Mouse (Mus musculus) urinary bladder, adult 18-20 months (tissue): ENCODE measurements around the gene D5Ertd579e.

Experiments used
- DNase-seq, 2 experiments: peaks; one replicate each; pipeline ENCODE4 v3.0.0; 2022; ENCODE audit warnings: low spot score in 2 of 2, mixed read lengths in 2 of 2

D5Ertd579e gene

DNA sequence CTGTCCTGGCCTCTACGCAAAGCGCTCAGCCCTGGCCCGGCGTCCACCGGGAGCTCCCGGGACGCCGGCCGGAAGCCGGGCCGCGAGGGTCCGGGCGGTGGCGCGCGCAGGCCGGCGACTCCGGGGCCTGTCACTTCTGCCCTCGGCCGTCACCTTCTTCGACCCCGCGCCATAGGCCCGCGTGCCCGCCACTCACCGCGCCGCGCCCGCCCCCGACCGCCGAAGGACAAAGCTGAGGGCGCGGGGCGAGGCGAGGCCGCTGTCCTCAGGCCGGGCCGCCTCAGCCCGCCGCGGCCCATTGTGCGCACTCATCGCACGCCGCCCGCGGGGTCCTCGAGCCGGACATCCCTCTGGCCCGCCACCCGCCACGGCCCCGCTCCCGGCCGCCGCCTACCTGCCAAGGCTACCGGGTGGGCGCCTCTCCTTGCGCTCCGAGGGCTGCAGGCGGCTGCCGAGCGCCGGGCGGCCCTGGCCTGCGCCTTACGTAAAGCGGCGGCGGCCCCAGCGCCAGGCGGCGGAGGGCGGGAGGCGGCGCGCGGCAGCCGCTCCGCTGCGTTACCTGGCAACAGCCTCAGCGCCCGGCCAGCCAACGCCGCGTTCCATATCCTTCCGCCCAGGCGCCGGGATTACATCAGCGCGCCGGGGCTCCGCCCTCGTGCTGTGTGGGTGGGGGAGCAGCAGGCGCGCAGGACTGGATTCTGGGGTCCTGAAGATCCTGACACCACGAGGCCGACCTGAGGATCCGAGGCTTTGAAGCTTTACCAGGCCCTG is at the start of gene D5Ertd579e:
D5Ertd579e (minus strand) TSS at position 564 of the 771 bp plus-strand sequence.
- DNase-seq: peak; percentile 89 to 90

DNA sequence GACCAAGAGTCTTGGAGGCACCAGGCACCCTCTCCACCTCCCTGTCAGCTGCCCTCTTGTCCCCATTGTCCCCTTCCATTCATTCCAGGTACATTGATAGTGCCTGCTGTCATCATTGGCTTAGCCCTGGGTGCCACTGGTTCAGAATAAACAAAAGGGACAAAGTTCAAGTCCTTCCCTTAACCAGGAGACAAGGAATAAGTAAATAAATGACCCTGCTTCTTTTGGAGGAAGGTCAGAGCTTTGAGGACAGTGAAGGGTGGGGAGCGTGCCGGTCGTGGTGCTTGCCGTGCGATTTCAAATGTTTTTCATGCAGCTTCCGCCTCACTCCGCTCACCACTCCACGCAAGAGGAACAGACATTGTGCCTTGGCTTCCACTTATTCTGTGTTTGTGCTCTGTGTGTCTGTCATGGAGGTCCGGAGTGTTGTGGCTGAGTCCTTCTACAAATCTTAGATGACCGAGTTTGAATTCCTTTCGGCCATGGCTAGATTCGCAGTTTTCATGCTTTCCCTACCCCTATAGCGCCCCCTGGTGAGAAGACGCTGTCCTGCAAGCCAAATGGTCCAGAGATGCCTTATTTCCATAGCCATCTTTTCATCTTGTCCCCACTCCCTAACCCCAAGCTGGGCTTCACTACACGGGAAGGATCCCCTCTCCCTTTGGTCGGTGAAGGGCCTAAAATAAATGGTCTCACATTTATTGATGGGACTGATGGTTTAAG is 46.5 kb upstream of the D5Ertd579e start:
- DNase-seq: peak; percentile 64 to 83

DNA sequence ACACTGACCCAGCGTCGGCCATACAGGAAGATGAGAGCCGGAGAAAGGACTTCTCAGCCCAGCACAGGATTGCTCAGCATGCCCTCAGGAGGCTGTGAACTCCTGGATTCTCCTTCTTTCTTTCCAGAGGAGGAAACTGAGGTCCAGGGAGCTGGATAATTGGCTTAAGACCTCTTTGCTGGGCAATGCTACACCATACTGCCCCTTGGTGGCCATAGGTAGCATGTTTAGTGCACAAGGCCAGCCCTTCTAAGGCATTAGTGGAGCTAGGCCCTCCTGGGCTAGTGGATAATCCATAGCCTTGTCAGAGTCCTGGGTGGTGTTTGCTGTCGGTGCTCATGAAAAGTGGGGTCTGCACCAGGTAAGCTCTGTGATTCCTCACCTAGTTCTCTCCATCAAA is 44.0 kb upstream of the D5Ertd579e start:
- DNase-seq: no peak

DNA sequence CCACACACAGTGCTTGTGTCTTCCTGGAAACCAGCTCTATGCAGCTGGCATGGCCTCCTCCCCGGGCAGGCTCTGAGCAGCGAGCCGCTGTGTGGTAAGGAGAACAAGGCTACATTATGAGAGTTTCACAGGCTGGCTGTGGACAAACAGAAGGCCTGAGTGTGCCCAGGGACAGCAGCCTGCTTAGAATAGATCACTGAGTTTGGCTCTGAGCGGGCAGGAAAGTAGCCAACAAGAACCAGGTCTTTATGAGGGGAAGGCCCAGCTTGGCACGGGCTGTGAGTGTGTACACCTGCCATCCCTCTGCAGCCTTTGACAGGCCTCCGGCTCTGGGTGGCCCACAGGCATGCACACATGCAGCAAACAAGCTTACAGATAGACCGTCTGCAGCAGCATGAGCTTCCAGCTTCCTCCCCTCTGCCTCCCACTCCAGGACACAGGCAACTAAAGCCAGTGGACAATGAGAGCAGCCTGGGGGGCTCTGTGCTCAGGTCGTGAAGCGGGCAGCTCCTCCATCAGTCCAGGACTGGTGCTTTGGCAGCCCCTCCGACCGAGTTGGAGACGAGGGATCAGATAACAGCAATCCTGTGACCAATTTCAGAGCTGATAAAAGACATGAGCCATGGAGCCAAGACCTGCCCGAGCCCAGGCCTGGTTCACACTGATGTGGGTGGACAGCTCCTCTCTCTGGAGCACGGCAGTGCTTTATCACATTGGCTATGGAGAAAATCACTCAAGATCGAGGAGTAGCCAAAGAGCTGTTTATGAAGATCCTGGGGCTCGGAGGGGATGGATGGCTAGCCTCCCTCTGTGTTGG is 43.2 kb upstream of the D5Ertd579e start:
- DNase-seq: no peak

DNA sequence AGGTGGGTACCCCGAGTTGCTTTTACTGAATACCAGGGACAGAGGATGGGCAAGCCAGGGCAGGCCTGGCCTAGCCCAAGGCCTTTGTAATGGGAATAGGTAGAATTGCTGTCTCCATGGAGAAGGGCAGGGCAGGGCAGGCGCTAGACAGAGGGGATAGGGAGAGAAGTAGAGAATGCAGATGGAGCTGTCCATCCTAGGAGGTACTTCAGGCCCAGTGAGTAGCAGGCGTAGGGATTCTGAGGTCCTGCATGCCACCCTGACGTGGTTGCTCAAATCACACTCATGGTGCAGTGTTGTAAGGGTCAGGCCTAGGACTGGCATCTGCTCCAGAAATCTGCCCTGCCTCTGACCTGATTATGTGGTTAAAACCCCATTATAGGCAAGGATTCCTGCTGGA is 41.9 kb upstream of the D5Ertd579e start:
- DNase-seq: no peak

DNA sequence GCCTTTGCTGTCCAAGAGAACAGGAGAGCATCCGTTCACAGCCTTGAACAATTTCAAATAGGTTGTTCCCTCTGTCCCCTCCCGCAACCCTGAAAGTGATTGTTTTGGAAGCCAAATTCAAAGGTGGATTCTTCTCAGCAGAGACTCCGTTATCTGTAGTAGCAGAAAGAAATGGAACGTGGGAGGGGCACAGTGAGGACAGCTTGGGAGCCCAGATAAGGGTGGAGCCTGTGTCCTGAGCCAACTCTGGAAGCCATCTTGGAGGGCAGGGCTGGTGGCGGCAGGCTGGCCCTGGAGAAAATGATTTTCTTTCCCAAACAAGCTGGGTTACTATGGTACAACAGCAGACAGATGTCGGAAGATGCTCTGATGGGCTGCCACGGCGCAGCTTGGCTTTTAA is 40.2 kb upstream of the D5Ertd579e start:
- no peak for DNase-seq

DNA sequence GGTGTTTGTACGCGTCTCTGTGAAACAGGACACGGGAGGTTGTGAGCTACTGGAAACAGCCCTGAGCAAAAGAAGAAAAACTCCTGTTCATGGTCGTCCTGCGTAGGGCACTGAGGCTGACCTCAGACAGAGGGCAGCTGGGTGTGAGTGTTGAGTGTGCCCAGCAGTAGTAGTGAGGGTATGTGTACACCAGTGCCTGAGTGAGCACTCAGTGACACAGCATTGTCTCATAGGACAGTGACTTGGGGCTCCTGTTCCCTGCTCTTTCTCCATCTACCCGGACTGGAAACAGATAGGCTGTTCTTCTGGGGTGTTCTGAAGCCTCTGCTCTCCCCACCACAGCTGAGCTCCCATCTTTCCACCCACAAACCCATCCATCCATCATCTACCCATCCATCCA is 39.3 kb upstream of the D5Ertd579e start:
- DNase-seq: no peak

DNA sequence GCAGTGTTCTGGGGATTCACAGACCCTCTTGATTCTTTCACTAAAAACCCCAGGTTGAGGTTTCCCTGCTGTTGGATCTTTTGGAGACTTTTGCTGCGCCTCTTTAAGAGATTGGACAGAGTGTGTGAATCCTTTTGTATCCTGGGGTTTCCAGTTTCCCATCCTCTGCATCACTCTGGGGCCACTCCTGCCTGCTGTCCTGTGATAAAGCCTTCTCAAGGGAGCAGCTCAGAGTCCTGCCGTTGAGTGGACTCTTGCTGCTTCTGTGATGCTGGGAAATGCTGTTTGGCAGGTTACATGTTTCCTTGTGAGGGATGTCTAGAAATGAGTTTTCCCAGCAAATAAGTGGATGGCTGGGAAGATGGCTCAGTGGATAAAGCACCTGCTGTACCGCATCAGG is 37.6 kb upstream of the D5Ertd579e start:
- DNase-seq: no peak

DNA sequence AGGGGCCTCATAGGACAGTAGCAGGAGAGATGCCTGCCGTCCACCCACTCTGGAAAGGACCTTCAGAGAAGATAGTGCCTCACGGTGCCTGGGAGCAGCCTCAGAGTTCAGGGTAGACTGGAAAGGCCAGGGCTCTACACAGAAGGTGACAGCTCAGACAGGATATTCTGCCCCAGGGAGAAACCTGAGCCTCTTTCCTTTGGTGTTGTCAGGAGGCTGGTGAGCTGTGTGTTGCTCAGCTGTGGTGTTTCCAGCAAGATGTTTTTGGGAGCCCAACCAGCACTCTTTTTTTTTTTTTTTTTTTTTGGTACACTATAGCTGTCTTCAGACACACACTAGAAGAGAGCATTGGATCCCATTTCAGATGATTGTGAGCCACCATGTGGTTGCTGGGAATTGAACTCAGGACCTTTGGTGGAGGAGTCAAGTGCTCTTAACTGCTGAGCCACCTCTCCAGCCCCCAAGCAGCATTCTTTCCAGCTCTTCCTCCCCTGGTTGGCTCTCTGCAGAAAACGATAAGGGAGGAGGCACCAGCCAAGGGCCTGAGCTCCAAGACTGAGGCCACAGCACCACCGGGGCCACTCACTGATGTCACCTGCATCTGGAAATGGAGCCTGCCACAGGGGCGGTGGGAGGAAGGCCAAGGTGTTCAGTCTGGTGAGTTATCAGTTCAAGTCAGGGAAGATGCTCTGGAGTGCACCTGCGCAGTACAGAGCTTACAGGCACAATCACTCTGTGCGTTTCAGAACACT is 36.3 kb upstream of the D5Ertd579e start:
- DNase-seq: no peak

DNA sequence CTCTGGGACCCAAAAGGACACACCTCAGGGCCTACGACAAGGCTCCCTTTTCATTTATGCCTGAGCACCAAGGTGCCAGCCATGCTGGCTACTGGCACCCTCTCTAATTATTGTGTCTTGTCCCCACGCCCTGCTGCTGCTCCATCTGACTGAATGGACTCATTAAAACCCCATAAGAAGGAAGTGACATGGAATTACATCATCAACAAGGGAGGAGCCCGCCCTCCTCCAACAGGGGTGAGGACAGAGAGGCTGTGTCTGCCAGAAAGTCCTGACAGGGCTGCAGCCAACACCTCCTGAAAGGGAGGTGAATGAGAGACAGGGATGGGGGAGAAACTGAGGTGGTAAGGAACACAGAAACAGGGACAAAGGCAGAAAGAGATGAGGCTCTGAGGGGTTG is 34.9 kb upstream of the D5Ertd579e start:
- DNase-seq: no peak

DNA sequence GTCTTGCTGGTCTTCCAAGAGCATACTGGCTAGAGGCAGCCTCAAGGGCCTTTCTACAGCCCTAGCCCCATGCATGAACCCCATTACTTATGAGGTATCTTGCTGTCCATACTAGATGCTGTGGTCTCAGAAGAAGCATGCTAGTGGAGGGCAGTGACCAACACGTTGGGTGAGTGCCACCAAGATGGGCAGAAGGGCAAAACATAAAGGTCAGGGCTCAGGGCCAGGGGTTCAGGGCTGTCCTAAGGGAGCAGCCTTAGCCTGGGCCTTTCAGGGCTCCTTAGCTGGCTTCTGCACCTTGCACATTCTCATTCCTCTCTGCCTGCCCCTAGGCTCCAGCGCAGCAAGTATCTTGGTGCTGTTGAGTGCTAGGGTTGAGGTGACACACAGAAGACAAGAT is 34.1 kb upstream of the D5Ertd579e start:
- DNase-seq: no peak

DNA sequence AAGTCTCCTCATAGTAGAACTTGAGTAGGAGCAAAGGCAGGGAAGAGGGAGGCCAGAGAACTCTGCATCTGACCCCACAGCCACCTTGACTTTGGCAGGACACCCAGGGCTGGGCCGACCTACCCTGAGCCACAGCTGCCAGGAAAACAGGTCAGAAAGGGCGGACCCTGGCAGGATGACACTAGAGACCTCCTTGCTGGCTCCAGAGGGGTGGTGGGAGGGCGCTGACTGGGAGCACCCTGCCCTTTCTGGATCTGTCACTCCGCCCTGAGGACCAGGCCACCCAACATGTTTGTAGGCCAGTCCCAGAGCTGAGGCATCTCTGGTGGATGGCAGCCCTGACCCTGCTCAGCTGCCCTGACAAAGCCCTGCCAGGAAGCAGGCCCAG is 33.3 kb upstream of the D5Ertd579e start:
- DNase-seq: no peak

DNA sequence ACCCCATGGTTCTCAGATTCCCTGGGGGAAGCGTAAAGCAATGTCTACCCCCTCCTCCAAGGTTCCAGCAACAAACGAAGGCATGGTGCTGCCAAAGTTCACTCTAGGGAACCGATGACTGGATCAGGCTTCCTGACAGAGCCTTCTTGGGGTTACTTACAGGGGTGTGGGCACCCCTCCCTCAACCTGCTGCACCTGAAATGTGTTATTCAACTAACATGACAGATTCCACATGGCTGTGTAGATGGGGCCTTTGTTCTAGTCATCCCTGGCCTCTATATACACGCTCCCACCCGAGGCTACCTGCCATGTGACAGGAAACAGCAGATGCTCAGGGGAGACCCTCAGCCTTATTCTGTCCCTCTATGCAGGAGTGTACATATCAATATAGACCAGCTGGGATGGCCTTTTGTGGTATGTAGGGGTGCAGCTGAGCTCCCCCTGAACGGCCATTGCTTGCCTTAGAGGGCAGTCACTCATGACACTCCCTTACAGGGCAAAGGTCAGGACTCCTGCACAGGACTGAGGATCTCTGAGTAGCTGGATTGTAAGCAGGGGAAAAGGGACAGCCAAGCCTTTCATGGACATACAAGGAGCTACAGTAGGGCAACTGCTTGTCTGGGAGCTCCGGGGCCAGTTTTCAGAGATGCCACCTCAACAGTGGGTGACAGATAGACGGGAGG is 32.7 kb upstream of the D5Ertd579e start:
- DNase-seq: no peak

DNA sequence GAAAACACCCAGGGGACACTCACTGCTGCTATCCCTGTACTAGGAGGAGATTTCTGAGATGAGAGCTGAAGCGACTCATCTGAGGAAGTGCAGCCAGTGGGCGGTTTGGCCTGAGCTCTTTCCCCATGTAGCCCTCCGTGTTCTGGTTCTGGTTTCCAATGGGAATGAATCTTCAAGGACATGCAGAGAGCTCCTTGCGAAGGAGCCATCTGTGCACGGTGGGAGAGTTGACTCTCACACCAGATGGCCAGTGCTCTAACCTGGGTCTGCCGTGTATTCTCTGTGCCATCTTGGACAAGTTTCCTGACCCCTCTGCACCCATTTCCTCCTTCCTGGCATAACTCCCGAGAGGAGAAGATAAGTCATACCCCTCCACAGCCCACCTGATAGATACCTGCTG is 32.0 kb upstream of the D5Ertd579e start:
- DNase-seq: no peak

DNA sequence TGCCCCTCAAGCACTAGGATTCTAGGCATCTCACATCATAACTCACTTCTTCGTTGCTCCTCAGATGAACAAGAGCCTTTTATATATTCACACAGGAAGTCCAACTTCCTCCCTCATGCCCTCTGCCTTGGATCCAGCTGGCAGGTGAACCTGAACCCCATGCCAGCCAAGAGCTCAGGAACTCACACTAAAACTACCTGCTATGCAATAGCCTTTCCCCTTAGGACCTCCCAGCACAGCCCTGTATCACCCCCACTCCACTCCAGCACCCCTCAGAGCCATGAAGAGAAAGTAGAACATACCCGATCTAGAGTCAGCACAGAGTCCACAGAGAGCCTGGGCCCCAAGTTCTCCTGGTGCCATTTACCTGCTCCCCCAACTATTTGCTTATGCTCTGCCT is 31.3 kb upstream of the D5Ertd579e start:
- no peak for DNase-seq

DNA sequence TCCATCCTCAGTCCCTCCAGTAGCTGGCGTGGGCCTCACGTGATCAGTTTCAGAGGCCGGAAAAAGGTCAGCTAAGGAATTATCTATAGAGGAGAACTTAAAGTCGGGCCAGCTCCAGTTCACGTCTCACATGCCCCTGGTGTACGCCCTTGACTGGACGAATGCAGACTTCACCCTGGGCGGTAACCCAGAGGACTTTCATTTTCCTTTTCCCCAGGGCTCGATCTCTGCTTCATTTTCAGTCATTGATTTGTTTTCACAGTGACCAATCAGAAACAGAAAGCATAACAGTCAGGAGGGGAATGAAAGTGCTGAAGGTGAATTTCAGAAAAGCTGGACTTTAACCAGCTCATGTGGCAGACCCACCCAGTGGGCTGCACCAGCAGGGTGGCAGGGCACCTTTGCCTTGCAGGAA is 30.6 kb upstream of the D5Ertd579e start:
- no peak for DNase-seq

DNA sequence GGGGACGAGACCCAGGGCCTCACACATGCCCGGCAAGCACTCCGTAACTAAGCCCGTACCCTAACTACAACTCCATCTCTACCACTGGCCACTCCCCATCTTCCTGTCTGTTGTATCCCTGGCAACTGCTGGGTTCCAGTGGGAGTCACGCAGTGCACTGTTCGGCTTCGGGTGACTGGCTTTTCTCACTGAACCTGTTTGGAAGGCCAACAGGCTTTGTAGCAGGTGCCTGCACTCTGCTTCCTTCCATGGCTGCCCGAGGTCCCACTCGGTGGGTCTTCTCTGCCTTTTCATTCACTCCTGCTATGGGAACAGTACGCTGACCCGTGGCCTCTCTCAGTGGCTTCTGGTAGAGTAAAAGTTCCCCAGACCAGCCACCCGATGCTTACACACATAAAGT is 30.0 kb upstream of the D5Ertd579e start:
- DNase-seq: no peak

DNA sequence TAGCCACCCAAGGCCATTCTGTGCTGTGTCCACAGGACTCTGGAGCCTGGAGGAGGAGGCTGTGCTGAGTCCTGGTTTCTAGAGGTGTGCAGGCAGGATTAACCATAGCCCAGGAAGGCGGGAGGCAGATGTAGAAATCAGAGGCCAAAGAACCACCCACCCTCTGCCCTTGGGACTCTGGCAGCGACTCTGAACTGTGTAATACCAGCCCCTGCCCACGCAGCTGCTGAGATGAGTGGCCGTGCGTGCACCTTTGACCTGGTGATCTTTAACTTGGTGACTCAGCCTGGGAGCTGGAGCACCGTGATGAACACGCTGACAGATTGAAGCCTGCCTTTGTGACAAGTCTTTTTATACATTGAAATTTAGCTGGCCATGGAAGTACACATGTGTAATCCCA is 28.4 kb upstream of the D5Ertd579e start:
- DNase-seq: no peak

DNA sequence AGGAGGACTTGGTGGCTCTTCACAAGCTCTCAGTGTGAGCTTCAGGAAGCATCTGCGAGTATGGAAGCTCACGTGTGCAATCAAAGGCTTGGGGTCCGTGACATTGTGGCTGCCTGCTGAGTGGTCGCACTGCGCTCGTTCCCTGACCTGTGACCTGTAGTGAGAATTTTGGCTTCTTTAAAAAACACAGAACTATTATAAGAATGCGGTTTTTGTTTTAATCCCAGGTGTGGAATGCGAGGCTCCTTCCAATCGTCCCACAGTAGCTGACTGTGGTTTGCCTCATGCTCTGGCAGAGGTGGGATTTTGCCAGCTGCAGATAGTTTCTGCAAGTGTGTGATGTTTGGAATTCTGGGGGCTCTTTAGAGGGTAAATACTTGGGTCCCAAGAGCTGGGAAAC is 27.5 kb upstream of the D5Ertd579e start:
- no peak for DNase-seq

DNA sequence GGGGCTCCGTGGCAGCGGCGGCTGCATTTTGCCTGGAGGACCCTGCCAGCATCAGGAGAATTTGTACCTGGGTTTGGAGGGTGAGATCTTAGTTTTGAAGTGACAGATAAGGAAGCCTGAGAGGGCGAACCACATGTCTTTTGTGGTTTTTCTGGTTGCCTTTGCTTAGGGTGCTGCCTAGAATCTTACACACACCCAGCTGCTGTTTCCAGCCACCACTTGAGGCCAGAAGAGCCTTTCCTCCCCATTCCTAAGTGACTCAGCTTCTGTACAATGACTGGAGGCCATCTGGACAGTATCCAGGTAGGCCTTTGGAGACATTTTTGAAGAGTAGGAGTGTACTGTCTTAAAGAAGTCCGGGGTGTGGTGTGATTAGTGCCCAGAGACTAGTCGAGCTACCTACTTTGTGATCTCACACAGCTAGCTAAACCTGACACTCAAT is 26.6 kb upstream of the D5Ertd579e start:
- DNase-seq: peak in 1 of 2 experiments; percentile 64

DNA sequence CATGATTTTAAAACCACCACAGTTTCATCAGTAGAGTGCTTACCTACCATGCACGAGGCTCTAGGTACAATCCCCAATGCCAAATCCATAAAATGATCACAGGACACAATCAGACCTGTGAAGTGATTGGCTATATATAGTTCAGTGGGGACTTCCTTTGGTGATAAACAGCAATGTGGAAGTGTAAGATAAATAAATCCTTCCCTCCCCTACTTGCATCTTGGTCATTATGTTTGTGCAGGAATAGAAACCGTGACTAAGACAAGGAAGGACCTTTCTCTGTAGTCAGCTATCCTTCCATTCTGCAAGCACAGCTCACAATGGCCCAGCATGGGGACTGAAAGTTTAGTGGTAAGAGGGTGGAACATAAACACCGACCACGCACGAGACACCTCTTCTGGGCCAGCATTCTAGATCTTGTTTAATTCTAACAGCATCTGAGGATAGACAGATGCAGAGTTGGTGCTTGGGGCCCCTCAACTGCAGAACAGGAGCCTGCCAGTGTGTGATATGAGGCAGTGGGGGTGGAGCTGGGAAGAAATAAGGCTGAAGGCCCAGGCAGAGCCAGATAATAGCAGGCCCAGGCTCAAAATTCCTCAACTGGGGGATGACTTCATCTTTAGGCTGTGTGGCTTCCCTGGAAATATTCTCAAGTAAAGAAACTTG is 25.0 kb upstream of the D5Ertd579e start:
- DNase-seq: no peak
